Mouse (Mus musculus): ENCODE results near the gene Cdyl2.

Cdyl2 gene

DNA sequence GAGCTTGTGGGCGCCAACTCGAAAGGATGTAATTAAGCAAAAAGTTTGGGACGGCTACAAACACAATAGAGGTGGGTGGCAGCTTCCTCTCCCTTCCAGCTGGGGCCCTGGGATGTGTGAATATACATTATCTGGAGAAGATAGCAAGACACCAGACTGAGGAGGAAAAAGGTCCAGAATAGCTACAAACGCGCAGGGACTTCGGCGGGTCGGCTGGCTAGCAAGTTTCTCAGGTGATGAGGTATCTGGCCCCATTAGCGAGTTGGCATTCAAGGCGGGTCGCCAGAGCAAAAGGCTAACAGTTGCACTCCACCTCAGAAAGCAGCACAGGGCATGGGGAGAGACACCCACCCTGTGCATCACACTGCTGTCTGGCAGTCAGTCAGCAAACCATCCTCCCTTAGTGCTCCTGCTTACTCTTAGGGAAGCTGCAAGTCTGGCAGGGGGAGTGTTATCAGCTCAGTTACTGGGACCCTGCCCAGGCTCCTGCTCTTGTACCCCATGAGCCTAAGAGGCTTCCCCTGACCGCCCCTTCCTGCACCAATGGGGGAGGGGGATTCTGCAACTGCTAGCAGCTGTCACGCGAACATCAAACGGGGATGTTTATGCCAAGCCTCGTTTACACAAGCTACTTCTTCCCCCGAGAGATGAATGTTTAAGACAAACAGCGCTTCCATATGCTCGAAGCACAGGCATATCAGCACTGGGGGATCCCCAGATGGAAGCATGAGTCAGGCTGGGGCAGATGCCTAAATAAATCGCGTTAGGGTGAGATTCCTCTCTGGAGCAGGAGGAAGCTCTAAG lies 111.4 kb downstream of the Cdyl2 start:
- no peak for DNase-seq (ENCODE audit: low spot score in 2 of 2)

DNA sequence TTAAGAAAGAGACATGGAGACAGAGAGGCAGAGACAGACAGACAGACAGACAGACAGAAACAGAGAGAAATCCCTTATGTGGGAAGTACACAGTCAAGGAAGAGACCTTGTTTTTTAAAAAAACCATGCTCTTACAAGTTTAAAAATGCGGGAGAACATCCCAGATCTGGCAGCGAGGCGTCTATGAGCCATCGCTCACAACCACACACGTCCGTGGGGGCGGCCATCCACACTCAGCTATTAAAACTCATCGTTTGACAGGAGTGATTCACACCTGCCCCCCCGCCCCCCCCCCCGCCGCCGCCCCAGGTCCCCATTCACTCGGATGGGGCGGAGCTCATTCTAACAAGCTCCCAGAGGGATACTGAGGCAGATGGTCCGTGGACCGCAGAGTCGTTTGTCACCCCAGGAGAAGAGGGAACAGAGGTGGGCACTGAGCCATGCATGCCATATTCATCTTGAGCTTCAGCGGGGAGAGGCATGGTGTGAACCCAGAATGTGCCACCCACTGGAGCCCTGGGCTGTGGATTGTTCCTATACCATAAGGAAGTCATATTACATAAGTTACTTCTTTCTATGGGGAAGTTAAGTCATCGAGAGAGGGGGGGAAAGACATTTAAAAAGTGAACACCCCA lies 113.0 kb downstream of the Cdyl2 start:
- no peak for DNase-seq (ENCODE audit: low spot score in 2 of 2)

- DNase-seq (ENCODE audit: low spot score in 2 of 2) = no peak
Observed at GRCm38 (mm10) chr8:116619221-116619620, 113.6 kb downstream of the Cdyl2 start.

- no peak for DNase-seq (ENCODE audit: low spot score in 2 of 2)
Observed at GRCm38 (mm10) chr8:116618797-116619196, 114.0 kb downstream of the Cdyl2 start.

DNA sequence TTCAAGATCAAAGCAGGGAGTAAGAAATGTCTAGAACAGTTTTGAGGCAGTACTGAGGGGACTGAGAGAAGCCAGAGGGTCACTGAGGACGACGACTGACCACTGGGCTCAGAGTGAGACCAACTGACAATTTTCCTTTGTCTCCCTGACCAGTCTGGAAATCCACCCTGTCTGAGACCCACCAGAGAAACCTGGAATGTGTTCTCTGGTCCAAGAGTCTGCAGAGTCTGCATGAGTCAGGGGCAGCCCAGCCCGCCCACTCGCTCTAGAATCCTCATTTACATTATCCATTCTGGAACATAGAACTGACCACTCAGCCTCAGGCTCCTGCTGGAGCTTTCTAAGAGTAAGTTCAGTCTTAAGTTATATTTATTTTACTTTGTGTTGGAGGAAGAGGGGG lies 114.9 kb downstream of the Cdyl2 start:
- no peak for DNase-seq (ENCODE audit: low spot score in 2 of 2)

DNA sequence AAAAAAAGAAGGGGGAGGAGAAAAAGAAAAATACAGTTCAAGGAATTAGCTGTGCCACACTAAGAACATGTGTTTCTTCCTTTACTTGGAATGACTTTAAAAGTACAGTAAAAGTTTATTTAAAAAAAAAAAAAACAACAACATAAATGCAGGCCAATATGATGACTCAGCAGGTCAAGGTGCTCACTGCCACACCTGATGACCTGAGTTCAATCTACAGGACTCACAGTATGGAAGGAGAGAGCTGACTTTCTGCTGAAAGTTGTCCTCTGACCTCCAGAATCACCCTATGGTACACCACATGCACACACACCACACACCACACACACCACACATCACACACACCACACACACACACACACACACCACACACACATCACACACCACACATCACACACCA lies 116.4 kb downstream of the Cdyl2 start:
- DNase-seq (ENCODE audit: low spot score in 2 of 2) = no peak

DNA sequence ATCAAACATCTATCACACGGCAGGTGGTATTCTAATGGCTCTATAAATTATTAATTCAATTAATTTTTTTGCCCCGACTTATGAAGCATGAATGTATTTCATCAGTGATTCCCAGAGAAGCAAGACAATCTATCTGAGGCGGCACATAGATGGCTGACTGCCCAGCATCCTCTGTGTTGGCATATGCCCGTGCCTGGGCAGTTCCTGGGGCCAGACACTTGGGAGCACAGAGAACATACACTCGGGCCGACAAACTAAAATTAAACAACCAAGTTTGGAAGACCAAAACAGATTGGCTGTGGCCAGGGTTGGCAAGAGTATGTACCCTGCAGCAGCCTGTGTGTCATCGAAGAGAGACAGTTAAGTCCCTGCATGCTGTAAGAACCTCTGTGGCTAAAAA lies 117.9 kb downstream of the Cdyl2 start:
- no peak for DNase-seq (ENCODE audit: low spot score in 2 of 2)

DNA sequence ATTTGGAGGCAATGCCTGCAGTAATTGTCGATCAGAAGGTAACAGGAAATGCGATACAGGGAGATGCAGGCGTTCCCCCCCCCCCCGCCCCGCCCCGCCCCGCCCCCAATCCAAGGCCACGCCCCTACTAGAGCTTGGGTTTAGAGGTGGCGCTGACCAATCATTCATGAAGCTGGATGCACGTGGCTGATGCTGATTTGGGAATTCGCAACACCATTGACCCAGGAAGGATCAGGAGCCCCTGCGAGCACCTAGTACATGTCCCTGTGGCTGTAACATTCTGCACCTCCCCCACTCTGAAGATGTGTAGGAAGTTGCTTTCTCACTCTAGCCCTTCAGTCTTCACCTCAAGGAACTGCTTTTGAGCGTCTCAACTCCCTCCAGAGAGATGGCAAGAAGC lies 126.6 kb downstream of the Cdyl2 start:
- DNase-seq (ENCODE audit: low spot score in 2 of 2) = no peak

DNA sequence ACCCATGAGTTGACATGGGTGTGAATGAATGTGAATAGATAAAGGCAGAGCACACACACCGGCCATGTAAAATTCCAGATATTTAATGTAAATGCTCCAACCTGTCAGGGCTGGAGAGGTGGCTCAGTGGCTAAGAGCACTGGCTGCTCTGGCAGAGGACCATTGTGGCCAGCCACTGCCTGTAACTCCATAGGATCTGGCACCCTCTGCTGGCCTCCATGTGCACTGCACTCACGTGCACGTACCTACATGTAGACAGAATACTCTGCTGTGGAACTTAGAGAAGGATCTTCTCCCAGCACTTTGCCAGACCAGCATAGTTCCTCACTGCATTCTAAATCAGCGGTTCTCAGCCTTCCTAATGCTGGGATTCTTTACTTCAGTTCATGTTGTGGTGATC lies 130.0 kb downstream of the Cdyl2 start:
- DNase-seq (ENCODE audit: low spot score in 2 of 2) = no peak

DNA sequence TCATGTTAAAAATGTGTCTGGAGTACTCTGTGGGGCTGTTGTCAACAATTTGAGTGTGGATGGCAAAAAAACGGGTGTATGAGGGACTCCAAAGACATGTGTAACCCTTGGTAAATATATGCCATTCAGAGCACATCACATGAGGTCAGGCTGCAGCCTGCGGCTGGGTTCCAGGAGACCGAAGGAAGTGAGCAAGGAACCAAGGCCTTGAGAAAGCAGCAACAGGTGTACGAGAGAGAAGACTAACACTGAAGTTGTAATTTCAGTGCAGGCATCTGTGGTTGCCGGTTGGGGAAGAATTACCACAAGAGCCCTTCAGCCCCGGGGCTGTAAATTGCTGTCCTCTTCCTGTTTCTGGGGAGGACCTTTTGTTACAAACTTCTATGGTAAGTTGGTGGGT lies 133.1 kb downstream of the Cdyl2 start:
- DNase-seq (ENCODE audit: low spot score in 2 of 2) = no peak

DNA sequence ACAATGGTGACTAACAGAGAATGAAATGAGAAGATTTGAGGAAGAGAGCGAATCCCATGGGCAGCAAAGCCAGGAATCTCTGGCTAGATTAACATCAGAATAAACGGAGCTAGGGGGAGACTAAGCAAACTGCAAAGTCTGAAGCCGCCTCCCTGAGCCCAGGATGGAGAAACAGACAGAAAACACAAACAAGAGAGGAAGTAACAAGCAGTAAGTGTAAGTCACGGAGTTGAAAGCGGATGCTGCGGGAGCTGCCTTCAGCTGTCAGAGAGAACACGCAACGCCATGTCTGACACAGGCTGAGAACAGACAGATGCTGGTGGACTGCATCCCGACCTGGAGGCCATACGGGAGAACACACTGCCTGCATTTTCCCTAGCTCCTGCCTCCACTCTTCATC lies 141.6 kb downstream of the Cdyl2 start:
- DNase-seq (ENCODE audit: low spot score in 2 of 2) = no peak

GRCm38 (mm10) chr8:116590546-116590945 lies 142.2 kb downstream of the Cdyl2 start:
- DNase-seq (ENCODE audit: low spot score in 2 of 2) = no peak

- DNase-seq (ENCODE audit: low spot score in 2 of 2) = no peak
Observed at GRCm38 (mm10) chr8:116590106-116590505, 142.7 kb downstream of the Cdyl2 start.

GRCm38 (mm10) chr8:116587616-116588468 lies 144.9 kb downstream of the Cdyl2 start:
- no peak for DNase-seq (ENCODE audit: low spot score in 2 of 2)

DNA sequence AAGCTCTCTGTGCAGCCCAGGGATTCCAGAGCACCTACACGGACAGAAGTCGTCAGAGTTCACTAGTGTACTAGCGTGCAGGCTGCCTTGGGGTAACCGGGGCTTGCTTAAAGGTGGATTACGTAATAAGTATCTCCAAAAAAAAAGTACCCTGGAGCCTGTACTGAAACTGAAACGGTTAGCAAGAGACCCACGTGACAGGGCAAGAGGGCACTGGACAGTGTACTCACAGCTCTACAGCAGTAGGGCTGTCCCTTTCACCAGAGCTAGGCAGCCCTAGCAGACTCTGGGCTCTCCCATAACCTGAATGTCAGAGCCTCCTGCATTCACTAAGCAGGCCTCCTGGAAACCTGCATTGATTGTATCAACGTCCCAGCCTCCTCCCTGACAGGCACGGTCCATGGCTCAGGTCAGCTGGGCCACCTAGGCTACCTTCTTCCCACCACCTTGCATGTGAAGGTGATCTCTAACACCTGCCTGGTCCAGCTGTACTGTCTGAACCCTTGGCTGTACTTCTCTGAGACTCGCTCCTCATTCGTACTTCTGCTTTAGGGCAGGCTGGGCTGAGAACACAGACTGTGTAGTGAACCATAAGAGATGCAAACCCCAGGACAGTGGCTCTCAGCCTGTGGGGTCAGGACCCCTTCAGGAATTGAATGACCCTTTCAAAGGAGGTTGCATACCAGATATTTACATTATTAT lies 151.3 kb downstream of the Cdyl2 start:
- DNase-seq (ENCODE audit: low spot score in 2 of 2) = peak in 1 of 2 experiments; percentile 4

GRCm38 (mm10) chr8:116576732-116577131 lies 156.1 kb downstream of the Cdyl2 start:
- no peak for DNase-seq (ENCODE audit: low spot score in 2 of 2)

- no peak for DNase-seq (ENCODE audit: low spot score in 2 of 2)
Observed at GRCm38 (mm10) chr8:116573085-116573484, 159.7 kb downstream of the Cdyl2 start.

GRCm38 (mm10) chr8:116552778-116553177 lies 180.0 kb downstream of the Cdyl2 start:
- DNase-seq (ENCODE audit: low spot score in 2 of 2) = no peak

- DNase-seq (ENCODE audit: low spot score in 2 of 2) = no peak
Observed at GRCm38 (mm10) chr8:116552255-116552654, 180.5 kb downstream of the Cdyl2 start.

DNA sequence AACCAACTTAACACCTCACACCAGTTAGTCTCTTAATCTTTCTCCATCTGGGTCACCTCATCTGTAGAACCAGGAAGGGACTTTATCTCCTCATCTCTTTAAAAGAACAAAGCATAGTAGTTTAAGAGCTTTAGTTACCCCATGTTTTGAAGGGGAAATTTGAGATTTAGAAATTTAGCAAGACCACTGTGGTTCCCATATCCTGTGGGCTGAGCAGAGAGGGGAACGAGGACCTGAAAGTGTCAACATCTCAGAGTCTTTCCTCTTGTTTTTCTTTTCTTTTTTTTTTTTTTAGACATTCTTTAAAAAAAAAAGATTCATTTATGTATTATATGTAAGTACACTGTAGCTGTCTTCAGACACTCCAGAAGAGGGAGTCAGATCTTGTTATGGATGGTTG lies 189.4 kb downstream of the Cdyl2 start:
- DNase-seq (ENCODE audit: low spot score in 2 of 2) = no peak

DNA sequence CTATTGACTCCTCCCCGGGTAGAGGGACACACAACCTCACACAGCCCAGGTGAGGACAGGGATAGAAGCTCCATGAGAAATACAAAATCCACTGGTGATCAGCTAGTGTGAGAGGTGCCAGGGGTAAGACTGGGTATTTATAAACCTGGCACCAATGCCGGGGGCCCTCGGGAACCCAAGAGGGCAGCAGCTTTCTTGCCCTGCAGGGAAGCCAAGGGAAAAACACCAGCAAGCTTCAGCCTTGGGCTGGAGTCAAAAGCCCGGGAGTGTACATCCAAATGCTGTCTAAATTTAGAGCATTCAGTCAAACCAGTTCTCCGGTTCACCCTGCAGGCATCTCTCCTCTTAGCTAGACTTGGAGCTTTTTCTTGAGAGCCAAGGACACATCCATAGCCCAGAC lies 189.9 kb downstream of the Cdyl2 start:
- DNase-seq (ENCODE audit: low spot score in 2 of 2) = no peak

DNA sequence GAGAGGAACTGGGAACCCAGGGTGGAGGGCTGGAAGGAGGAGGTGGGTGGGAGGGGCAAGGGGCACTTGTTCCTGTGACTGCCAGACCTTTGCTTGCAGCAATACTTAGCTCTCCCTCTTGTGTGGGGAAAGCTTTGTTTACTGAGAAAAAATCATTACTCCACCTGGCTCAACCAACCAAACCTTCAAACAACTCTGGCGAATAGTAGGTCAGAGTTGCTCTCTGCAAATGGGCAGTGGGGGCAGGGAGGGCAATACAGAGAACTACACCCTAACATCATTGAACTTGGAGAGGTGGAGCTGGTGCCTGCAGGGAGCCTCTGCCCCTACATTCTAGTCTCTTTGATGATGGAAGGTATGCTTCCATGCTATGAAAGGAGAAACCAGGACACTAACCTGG lies 192.7 kb downstream of the Cdyl2 start:
- DNase-seq (ENCODE audit: low spot score in 2 of 2) = no peak

All from urinary bladder, postnatal 36 days (tissue).